Mouse (Mus musculus): Measurements from ENCODE around the gene Kcnmb4. TPM values are rescaled to one million over a fixed set of nuclear protein-coding genes. Genes with fewer than 3 reads are reported as not detected.

Kcnmb4 gene
- total and polyA plus RNA-seq, 2 experiments from 2014 or later = 21.7 to 67.6 TPM

DNA sequence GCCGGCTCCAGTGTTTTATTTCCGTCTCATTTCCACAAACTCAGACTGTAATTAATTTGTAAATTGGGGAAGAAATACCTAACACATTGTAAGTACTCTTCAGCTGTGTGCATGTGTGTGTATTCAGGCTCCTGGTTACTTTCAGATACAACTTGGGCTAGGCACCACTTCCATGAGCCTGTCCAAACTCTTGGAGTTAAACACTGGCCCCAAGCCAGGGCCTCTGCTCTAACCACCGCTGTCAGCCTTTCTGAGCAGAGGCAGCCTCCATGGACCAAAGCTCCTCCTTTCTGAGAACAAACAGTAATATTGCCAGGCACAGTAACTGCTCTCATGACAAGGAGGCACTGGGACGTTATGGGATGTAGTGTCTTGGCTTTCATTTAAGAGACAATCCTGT lies 96.8 kb downstream of the Kcnmb4 start:
- no peaks in the 10 kb centered on the region for H3K36me3 ChIP-seq (ENCODE audit: insufficient read depth, low read length)
- TF ChIP-seq CTCF (IDR thresholded peaks at IDR 0.05) = no peak
- DNase-seq (ENCODE audit: low spot score) (no peak), ATAC-seq (ENCODE audit: low FRiP score) (no peak)
- no peak overlapping the region for H3K27ac ChIP-seq (ENCODE audit: low read depth, low read length)
- no peak overlapping the region for H3K4me3 ChIP-seq (ENCODE audit: low read depth, low read length)
- H3K4me2 ChIP-seq (ENCODE audit: low read depth, low read length, poor library complexity, severe bottlenecking) = no peak overlapping the region
- no peak overlapping the region for H3K9ac ChIP-seq (replicated peaks; ENCODE audit: low read length, poor library complexity, severe bottlenecking)
- WGBS = 74% methylated on average over 4 of the region's 4 CpGs
- no peaks in the 10 kb centered on the region for H3K27me3 ChIP-seq (ENCODE audit: insufficient read depth, low read length)
- H3K9me3 ChIP-seq (ENCODE audit: low read length) = no peaks in the 10 kb centered on the region
- H3K4me1 ChIP-seq (ENCODE audit: insufficient read depth, low read length) = no peaks in the 10 kb centered on the region

DNA sequence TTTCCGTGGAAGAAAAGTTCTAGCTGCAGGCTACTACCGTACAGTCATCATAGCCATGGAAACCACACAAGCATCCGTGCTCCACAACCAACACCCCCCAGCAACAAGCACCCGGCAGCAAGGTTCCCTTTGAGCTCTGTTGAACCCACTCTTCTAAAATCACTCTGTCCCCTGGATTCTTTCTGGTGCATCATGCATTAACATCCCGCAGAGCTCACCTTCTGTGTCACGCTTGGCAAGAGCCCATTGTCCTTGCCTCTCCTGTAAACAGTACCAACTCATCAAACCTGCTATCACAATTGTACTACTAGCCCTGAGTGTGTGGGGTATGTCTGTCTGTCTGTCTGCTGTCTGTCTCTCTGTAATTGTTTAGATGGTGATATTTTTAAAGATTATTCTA lies 99.6 kb downstream of the Kcnmb4 start:
- TF ChIP-seq CTCF (IDR thresholded peaks at IDR 0.05) = no peak
- no peak for ATAC-seq (ENCODE audit: low FRiP score)
- H3K27ac ChIP-seq (ENCODE audit: low read depth, low read length) = no peak overlapping the region
- H3K27me3 ChIP-seq (ENCODE audit: insufficient read depth, low read length) = no peaks in the 10 kb centered on the region
- H3K36me3 ChIP-seq (ENCODE audit: insufficient read depth, low read length) = no peaks in the 10 kb centered on the region
- no peaks in the 10 kb centered on the region for H3K9me3 ChIP-seq (ENCODE audit: low read length)
- no peak for DNase-seq (ENCODE audit: low spot score)
- H3K4me3 ChIP-seq (ENCODE audit: low read depth, low read length) = no peak overlapping the region
- 82% methylated on average over 6 of the region's 6 CpGs for WGBS
- H3K9ac ChIP-seq (replicated peaks; ENCODE audit: low read length, poor library complexity, severe bottlenecking) = no peak overlapping the region
- H3K4me2 ChIP-seq (ENCODE audit: low read depth, low read length, poor library complexity, severe bottlenecking) = no peak overlapping the region
- peaks cover 3% of the 10 kb centered on the region; the same call in 1 of the 2 replicates for H3K4me1 ChIP-seq (ENCODE audit: insufficient read depth, low read length)

DNA sequence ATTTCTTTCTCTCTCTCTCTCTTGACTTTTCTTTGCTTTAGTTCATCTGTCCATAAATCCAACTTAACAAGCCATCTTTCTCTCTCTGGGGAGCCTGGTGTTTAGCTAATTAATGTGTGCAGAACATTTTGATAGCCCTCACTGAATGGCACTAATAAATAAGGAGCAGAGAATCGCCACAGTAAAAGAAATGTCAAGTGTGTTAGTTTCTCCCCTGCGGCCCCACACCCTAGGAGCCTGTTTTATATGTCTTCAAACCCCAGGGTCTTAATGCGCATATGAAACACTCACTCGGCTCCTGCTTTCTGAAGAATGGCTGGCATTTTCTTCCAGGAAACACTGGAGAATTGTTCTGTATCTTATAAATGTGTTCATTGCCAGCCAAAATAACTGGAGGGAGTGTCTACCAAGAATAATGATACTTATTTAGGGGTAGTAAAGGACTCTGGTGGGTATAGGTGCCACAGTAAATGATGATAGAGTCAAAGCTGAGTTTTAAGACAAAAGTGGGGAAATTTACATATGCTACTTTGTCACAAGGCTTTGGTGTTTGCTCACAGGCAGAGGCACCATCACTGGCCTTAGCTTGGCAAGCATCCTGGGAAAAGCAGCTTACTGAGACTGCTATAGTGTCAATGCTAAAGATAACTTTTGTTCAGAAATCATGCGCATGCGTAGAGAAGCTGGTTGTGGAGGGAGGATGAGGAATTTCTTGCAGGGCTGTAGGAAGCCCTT lies 102.5 kb downstream of the Kcnmb4 start:
- DNase-seq (ENCODE audit: low spot score) (peak; percentile 53), ATAC-seq (ENCODE audit: low FRiP score) (no peak)
- Histone ChIP-seq H3K4me3 (ENCODE audit: low read depth, low read length) (no peak overlapping the region), H3K4me2 (ENCODE audit: low read depth, low read length, poor library complexity, severe bottlenecking) (no peak overlapping the region), H3K27me3 (ENCODE audit: insufficient read depth, low read length) (no peaks in the 10 kb centered on the region), H3K9ac (replicated peaks; ENCODE audit: low read length, poor library complexity, severe bottlenecking) (no peak overlapping the region), H3K4me1 (ENCODE audit: insufficient read depth, low read length) (peaks cover 3% of the 10 kb centered on the region; the same call in 1 of the 2 replicates), H3K27ac (ENCODE audit: low read depth, low read length) (no peak overlapping the region), H3K9me3 (ENCODE audit: low read length) (no peaks in the 10 kb centered on the region), H3K36me3 (ENCODE audit: insufficient read depth, low read length) (no peaks in the 10 kb centered on the region)
- WGBS = 30% methylated on average over 6 of the region's 6 CpGs
- TF ChIP-seq CTCF (IDR thresholded peaks at IDR 0.05) = no peak

Other genes starting within 250 kb of the Kcnmb4 start
- 9.8 and 12.5 TPM in 2 replicates for gene Ptprb, start 198.4 kb downstream of the Kcnmb4 start, total RNA-seq (2014; rRNA removed)
- gene Ptprb, start 198.4 kb downstream of the Kcnmb4 start, polyA plus RNA-seq (2015; fragmentation: Nextera tagmentation; extraction: Ambion mirVana) = 2.6 and 3.3 TPM in 2 replicates
- gene Cnot2, start 107.6 kb upstream of the Kcnmb4 start, total RNA-seq (2014; rRNA removed) = 80.2 and 83.1 TPM in 2 replicates
- 62.4 and 65.5 TPM in 2 replicates for gene Cnot2, start 107.6 kb upstream of the Kcnmb4 start, polyA plus RNA-seq (2015; fragmentation: Nextera tagmentation; extraction: Ambion mirVana)